Mouse (Mus musculus) midbrain, embryonic 10.5 days (tissue): ENCODE results near the gene Slc29a1. TPM values are rescaled to one million over a fixed set of nuclear protein-coding genes. Genes with fewer than 3 reads are reported as not detected.
A peak's percentile ranks its signal among the peaks of the same experiment; 100 is the strongest.

Experiments
- DNase-seq: peaks from one replicate; pipeline ENCODE4 v3.0.0-alpha.2; 2017; ENCODE audit warnings: low spot score
- H3K27ac ChIP-seq: fragments of 300-500 bp; sonication (generic); replicated peaks from 2 replicates; pipeline ENCODE4 v1.5.1; 2016; ENCODE audit warnings: mild to moderate bottlenecking
- H3K27me3 ChIP-seq: fragments of 300-500 bp; sonication (generic); 2 replicates; pipeline ENCODE4 v1.6.1; 2016; ENCODE audit warnings: low read depth, mild to moderate bottlenecking; ENCODE audit not compliant: poor library complexity, severe bottlenecking
- H3K36me3 ChIP-seq: fragments of 300-500 bp; sonication (generic); 2 replicates; pipeline ENCODE4 v1.6.1; 2016; ENCODE audit warnings: mild to moderate bottlenecking, moderate library complexity
- H3K4me1 ChIP-seq: fragments of 300-500 bp; sonication (generic); 2 replicates; pipeline ENCODE4 v1.6.1; 2016
- H3K4me3 ChIP-seq: fragments of 300-500 bp; sonication (generic); 2 replicates; pipeline ENCODE4 v1.5.1; 2016; ENCODE audit warnings: mild to moderate bottlenecking, moderate library complexity
- H3K9me3 ChIP-seq: fragments of 300-500 bp; sonication (generic); replicated peaks from 2 replicates; pipeline ENCODE4 v1.6.1; 2016; ENCODE audit warnings: mild to moderate bottlenecking
- WGBS: fragments of 180-500 bp; shearing (Covaris S2); methylation state at CpG from one replicate; pipeline ENCODE4 v1.1.7; 2016; 5-methylcytosine and 5-hydroxymethylcytosine counted together
- polyA plus RNA-seq: library from polyadenylated mRNA; unstranded; fragments of >200 nt; fragmentation: Nextera tagmentation; extraction: Ambion mirVana; gene quantifications from 2 replicates; pipeline ENCODE4 v1.2.1, GENCODE M21; 2016

The Slc29a1 gene
- polyA plus RNA-seq, 1 experiment from 2014 or later = 70.6 TPM

DNA sequence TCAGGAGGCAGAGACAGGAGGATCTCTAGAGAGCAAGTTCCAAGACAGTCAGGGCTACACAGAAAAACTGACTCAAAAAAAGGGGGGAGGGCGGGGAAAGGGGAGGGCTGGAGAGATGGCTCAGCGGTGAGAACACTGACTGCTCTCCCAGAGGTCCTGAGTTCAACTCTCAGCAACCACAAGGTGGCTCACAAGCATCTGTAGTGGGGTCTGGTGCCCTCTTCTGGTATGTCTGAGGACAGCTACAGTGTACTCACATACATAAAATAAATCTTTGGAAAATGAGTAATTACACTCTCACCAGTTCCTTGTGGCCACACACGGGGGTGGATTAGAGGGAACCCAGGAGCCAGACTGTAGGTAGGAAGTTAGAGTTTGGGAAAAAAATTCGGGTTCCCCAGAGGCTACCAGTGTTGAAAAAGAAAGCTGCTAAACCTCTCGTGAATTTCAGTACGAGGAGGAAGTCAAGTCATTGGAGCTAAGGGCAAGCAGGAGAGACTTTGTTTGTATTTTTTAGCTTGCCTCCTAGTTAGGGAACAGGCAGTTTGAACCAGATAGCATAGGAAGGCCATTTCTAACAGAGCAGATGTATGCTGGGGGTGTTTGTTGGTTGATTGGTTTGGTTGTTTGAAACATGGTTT is 16.6 kb downstream of the Slc29a1 start:
- H3K9me3 ChIP-seq = peaks cover 8% of the 10 kb centered on the region; the same call in 1 of the 2 replicates
- WGBS = 67% methylated on average over 6 of the region's 6 CpGs
- H3K4me3 ChIP-seq = no peak overlapping the region
- H3K27ac ChIP-seq = no peak overlapping the region
- no peaks in the 10 kb centered on the region for H3K27me3 ChIP-seq
- peaks cover 19% of the 10 kb centered on the region for H3K36me3 ChIP-seq
- DNase-seq = no peak
- H3K4me1 ChIP-seq = peaks cover 31% of the 10 kb centered on the region

DNA sequence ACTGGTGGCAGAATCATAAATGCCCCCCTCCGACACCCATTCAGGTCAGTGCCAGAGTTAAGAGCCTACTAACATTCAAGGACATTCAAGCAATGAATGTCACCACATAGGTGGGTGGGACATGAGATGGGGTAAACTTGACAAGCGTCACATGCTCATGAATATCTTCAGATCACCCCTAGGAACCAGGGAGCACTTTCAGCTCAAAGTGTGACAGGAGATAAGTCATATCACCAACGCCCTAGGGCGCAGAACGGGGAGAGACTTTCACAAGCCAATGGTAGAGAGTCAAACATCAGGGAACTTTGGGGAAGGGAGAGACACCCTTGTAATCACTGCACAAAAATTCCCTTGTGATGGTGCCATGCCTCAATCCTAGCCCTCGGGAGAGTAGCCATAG is 17.2 kb downstream of the Slc29a1 start:
- DNase-seq = no peak
- Histone ChIP-seq H3K27me3 (no peaks in the 10 kb centered on the region), H3K4me1 (peaks cover 31% of the 10 kb centered on the region), H3K27ac (no peak overlapping the region), H3K36me3 (peaks cover 15% of the 10 kb centered on the region), H3K4me3 (no peak overlapping the region), H3K9me3 (peaks cover 8% of the 10 kb centered on the region; the same call in 1 of the 2 replicates)
- WGBS = 92% methylated on average over 6 of the region's 6 CpGs

- Histone ChIP-seq H3K36me3 (peaks cover 8% of the 10 kb centered on the region), H3K9me3 (peaks cover 3% of the 10 kb centered on the region; the same call in 1 of the 2 replicates)
- WGBS = 25% methylated on average over 2 of the region's 2 CpGs
Observed at GRCm38 (mm10) chr17:45581567-45581983, 17.8 kb downstream of the Slc29a1 start.

GRCm38 (mm10) chr17:45580958-45581477 is 18.4 kb downstream of the Slc29a1 start:
- H3K27me3 ChIP-seq = no peaks in the 10 kb centered on the region
- no peaks in the 10 kb centered on the region for H3K9me3 ChIP-seq
- H3K36me3 ChIP-seq = peaks cover 3% of the 10 kb centered on the region; the same call in 1 of the 2 replicates
- WGBS = 51% methylated on average over 12 of the region's 12 CpGs
- H3K4me1 ChIP-seq = peaks cover 28% of the 10 kb centered on the region
- H3K4me3 ChIP-seq = no peak overlapping the region
- no peak for DNase-seq
- no peak overlapping the region; the same call in 1 of the 2 replicates for H3K27ac ChIP-seq

More at GRCm38 (mm10) chr17:45581567-45581983, 17.8 kb downstream of the Slc29a1 start:
- DNase-seq = peak; percentile 63
- H3K27me3 ChIP-seq = no peaks in the 10 kb centered on the region
- H3K27ac ChIP-seq = no peak overlapping the region
- peaks cover 31% of the 10 kb centered on the region for H3K4me1 ChIP-seq
- H3K4me3 ChIP-seq = no peak overlapping the region

GRCm38 (mm10) chr17:45579554-45579953 is 19.9 kb downstream of the Slc29a1 start:
- Histone ChIP-seq H3K27ac (no peak overlapping the region), H3K4me1 (peaks cover 21% of the 10 kb centered on the region)
- WGBS = 91% methylated on average over 4 of the region's 4 CpGs

DNA sequence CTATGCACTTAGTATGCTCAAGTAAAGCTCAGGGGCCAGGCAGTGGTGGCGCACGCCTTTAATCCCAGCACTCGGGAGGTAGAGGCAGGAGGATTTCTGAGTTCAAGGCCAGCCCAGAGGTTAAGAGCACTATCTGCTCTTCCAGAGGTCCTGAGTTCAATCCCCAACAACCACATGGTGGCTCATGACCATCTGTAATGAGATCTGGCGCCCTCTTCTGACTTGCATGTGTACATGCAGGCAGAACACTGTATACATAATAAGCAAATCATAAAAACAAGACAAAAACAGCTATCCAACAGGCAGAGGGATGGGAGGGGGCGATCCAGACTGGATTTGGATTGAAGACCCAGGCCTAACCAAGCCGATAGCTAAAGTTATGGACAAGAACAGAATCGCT is 20.6 kb downstream of the Slc29a1 start:
- no peak for DNase-seq
- peaks cover 21% of the 10 kb centered on the region for H3K4me1 ChIP-seq
- H3K4me3 ChIP-seq = no peak overlapping the region
- no peak overlapping the region for H3K27ac ChIP-seq
- no peaks in the 10 kb centered on the region for H3K27me3 ChIP-seq
- H3K9me3 ChIP-seq = no peaks in the 10 kb centered on the region
- H3K36me3 ChIP-seq = no peaks in the 10 kb centered on the region
- WGBS = 69% methylated on average over 7 of the region's 7 CpGs

More at GRCm38 (mm10) chr17:45579554-45579953, 19.9 kb downstream of the Slc29a1 start:
- Histone ChIP-seq H3K4me3 (no peak overlapping the region), H3K36me3 (no peaks in the 10 kb centered on the region), H3K27me3 (no peaks in the 10 kb centered on the region), H3K9me3 (no peaks in the 10 kb centered on the region)
- DNase-seq = no peak

DNA sequence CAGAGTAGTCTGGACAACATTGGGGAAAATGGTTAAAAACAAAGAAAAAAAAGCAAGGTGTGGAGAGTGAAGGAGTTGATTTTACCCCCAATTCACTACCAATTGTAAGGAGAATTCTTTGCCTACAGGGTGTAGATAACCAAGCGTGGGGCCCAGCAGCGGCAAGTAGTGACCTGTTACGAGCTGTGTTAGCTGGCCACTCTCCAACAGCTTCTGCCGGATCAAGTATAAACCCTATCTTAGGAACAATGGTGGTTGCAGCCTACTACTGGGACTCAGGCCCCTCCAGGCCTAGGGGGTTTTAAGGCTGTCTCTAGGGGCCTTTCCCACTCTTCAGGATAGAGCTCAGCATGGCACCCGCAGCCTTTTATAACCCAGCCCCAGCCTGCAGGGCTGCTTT is 21.2 kb downstream of the Slc29a1 start:
- H3K36me3 ChIP-seq = no peaks in the 10 kb centered on the region
- peaks cover 25% of the 10 kb centered on the region for H3K4me1 ChIP-seq
- no peaks in the 10 kb centered on the region for H3K9me3 ChIP-seq
- DNase-seq = no peak
- no peaks in the 10 kb centered on the region for H3K27me3 ChIP-seq
- no peak overlapping the region for H3K27ac ChIP-seq
- H3K4me3 ChIP-seq = no peak overlapping the region
- WGBS = 67% methylated on average over 5 of the region's 5 CpGs

GRCm38 (mm10) chr17:45575123-45575897 is 24.1 kb downstream of the Slc29a1 start:
- Histone ChIP-seq H3K4me3 (peak overlapping the region; percentile 92; the same call in 1 of the 2 replicates), H3K27me3 (no peaks in the 10 kb centered on the region), H3K9me3 (no peaks in the 10 kb centered on the region), H3K36me3 (peaks cover 20% of the 10 kb centered on the region), H3K4me1 (peaks cover 39% of the 10 kb centered on the region), H3K27ac (peak overlapping the region; percentile 98)
- 87% methylated on average over 8 of the region's 8 CpGs for WGBS
- no peak for DNase-seq

DNA sequence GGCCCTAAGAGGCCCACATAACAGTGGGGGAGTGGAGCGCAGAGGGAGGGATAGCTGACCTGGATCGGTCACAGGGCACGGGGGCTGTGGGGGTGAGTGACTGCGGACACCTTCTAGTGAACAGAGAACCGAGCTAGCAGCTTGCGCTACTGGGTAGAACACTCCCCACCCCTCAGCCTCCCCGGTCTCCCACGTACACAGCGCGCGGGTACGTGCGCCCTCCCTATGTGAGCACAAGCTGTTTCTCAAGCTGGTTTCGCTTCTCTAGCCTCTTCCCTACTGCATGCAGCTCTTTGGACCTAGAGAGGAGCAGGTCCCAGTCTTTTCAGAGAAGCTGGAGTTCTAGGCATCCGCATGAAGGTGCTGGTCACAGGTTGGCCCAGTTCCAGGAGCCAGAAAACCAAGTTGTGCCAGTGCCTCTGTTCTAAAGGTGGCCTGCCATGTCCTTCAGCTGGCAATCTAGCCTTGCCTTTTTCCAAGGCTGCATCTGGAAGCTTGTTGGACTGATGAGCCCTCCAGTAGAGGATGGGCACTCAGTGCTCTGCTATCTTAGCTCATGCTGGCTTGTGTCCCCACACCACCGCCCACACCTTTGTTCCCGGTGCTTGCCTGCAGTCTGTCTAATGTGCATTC is 25.2 kb downstream of the Slc29a1 start:
- H3K36me3 ChIP-seq = peaks cover 31% of the 10 kb centered on the region
- H3K27ac ChIP-seq = peak overlapping the region; percentile 98
- DNase-seq = peak; percentile 69
- no peaks in the 10 kb centered on the region for H3K27me3 ChIP-seq
- no peaks in the 10 kb centered on the region for H3K9me3 ChIP-seq
- H3K4me3 ChIP-seq = peak overlapping the region; percentile 92
- peaks cover 47% of the 10 kb centered on the region for H3K4me1 ChIP-seq
- WGBS = 3% methylated on average over 17 of the region's 17 CpGs

DNA sequence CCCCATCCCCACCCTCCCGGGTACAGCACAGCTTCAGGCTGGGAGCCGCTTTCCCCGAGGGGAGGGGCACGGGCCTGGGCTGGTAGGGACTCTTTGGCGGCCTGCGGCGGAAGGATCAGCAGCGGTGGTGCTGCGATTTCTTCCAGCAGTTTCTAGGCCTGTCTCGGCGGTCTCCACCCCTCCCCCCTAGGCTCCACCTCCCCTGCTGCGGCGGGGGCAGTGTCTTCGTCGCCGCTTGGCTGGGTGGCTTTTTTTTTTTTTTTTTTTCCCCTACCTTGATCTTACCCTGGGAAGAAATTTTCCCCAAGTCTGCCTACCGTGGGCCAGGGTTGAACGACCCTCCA is 25.7 kb downstream of the Slc29a1 start:
- H3K4me1 ChIP-seq = peaks cover 51% of the 10 kb centered on the region
- 0% methylated on average over 17 of the region's 18 CpGs for WGBS
- peaks cover 36% of the 10 kb centered on the region for H3K36me3 ChIP-seq
- H3K27me3 ChIP-seq = no peaks in the 10 kb centered on the region
- H3K27ac ChIP-seq = peak overlapping the region; percentile 98
- peak overlapping the region; percentile 92 for H3K4me3 ChIP-seq
- peak; percentile 95 for DNase-seq
- H3K9me3 ChIP-seq = no peaks in the 10 kb centered on the region

DNA sequence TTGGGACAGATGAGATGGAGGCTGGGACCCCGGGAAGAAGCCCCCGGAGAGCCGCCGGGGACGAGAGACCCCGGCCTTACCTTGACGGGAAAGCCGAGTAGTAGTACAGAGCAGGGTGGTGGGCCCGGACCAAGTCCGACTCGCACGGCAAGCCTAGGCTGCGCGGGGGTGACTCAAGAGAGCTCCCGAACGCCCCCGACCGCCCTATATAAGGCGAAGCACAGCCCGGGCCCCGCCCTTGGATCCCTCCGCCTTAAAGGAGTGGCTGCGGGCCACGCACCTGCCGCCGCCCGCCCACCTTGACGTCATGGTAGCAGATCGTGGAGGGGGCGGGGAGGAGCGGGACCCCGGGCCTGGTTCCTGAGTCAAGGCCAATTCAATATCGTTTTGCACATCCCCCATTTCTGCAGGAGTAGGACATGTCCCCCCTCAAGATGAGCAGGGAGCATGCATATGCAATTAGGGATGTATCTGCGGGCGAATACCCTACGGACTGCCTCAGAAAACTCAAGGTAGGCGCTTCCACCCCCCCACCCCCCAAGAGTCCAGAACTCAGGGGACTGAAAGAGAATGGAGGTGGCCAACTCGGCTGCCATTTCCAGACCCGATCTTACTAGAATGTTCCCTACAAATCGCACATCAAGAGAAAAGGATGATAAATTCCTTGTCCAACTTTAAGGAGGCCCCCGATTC is 26.2 kb downstream of the Slc29a1 start, which contains the start of gene Hsp90ab1:
TSS of gene Hsp90ab1 (minus strand) at position 185 of the 693 bp plus-strand sequence.
- 0% methylated on average over 41 of the region's 41 CpGs for WGBS

More for the DNA sequence above, 26.2 kb downstream of the Slc29a1 start, which contains the start of gene Hsp90ab1:
- H3K27ac ChIP-seq = peak within 1 kb of the TSS; percentile 98
- peaks cover 41% of the 10 kb centered on the region for H3K36me3 ChIP-seq
- peak within 1 kb of the TSS; percentile 92 for H3K4me3 ChIP-seq
- H3K4me1 ChIP-seq = peaks cover 53% of the 10 kb centered on the region
- H3K9me3 ChIP-seq = no peaks in the 10 kb centered on the region
- peak; percentile 99 for DNase-seq
- H3K27me3 ChIP-seq = no peaks in the 10 kb centered on the region
